8 mouse cellular contexts compared by ENCODE assay signal in the genomic region with DNA sequence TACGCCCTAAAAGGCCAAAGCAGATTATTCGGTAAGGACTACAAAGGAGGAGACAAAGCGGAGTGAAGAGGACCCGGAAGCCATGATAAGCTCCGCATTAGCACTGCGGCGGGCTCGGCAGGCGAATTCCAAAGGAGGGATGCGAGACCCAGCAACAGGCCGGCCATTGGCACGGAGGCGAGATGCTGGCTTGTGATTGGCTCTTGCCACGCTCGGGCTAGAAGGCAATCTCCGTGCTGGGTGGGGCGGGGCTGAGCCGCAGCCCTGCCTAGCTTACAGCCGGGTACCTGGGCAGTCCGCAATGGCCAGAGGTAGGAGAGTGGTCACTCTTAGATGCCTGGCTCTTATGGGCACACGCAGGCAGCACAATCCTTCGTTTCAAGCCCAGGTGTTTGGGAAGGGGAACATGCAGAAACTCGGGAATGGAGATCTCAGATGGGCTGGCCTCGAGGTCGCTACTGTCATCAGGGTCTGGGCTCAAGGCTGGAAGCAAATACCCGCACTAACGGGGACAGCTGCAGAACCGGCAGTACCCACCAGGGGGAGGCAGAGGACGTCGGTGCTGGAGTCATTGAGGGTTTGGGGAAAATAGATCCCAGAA. TPM values are rescaled to one million over a fixed set of nuclear protein-coding genes. Genes with fewer than 3 reads are reported as not detected.
A peak's percentile ranks its signal among the peaks of the same experiment; 100 is the strongest.
DNase-seq lines count a peak whose midpoint lies in the region; ATAC-seq lines count a peak whose summit lies in the region.

No protein-coding gene starts in this region.

- under 1% methylated on average over 30 of the region's 30 CpGs for WGBS in hindbrain, embryonic 15.5 days

- peak overlapping the region; percentile 65 for H3K4me2 ChIP-seq in hindbrain, embryonic 15.5 days

- H3K4me3 ChIP-seq in hindbrain, embryonic 15.5 days: peak overlapping the region; percentile 35

- H3K36me3 ChIP-seq in hindbrain, embryonic 15.5 days: no peaks in the 10 kb centered on the region

- H3K4me1 ChIP-seq in hindbrain, embryonic 15.5 days (replicated peaks): peaks cover 19% of the 10 kb centered on the region

- H3K27me3 ChIP-seq in hindbrain, embryonic 15.5 days: no peaks in the 10 kb centered on the region

- peak overlapping the region; percentile 45 for H3K9ac ChIP-seq in hindbrain, embryonic 15.5 days

- peak; percentile 49 for DNase-seq in T-cell, adult 2 months (ENCODE audit: low spot score)
- peak; percentile 98 to 99 for DNase-seq in cerebellum, postnatal 25 days
- DNase-seq in frontal cortex, postnatal 36 days (ENCODE audit: low spot score in 2 of 2): peak; percentile 94
- peak; percentile 86 for DNase-seq in left cerebral cortex, adult 11 months (ENCODE audit: low spot score)
- peak; percentile 94 for DNase-seq in lung, postnatal 36 days
- DNase-seq in retina, postnatal 1 day: peak; percentile 92
- peak; percentile 88 for DNase-seq in thymus, postnatal 4 days

- peak overlapping the region; percentile 91 for H3K27ac ChIP-seq in hindbrain, embryonic 15.5 days (replicated peaks)

- peak; percentile 97 for ATAC-seq in hindbrain, embryonic 15.5 days (ENCODE audit: low FRiP score, low read depth)

- no peaks in the 10 kb centered on the region for H3K9me3 ChIP-seq in hindbrain, embryonic 15.5 days

RNA-seq across cellular contexts. Expression of gene Hspb1, which starts 15.9 kb away (rescaled TPM):
- polyA plus RNA-seq in hindbrain, embryonic 15.5 days (2015; fragmentation: Nextera tagmentation; extraction: Ambion mirVana): 14.8 and 16.6 TPM in 2 replicates

RNA-seq across cellular contexts. Expression of gene Ywhag, which starts 30.8 kb away (rescaled TPM):
- 817 and 859 TPM in 2 replicates for polyA plus RNA-seq in hindbrain, embryonic 15.5 days (2015; fragmentation: Nextera tagmentation; extraction: Ambion mirVana)

Comparison
In these comparisons a context has a peak if more than half of its experiments do, and no peak if none do; other contexts are left out.
1. Peak in every context shown above with its lines: DNase-seq, ATAC-seq, H3K4me3 ChIP-seq and H3K27ac ChIP-seq.